8 mouse cellular contexts compared by ENCODE assay signal in genomic region chr6:128445761-128446535, GRCm38 (mm10). TPM values are rescaled to one million over a fixed set of nuclear protein-coding genes. Genes with fewer than 3 reads are reported as not detected.
DNase-seq lines count a peak whose midpoint lies in the region; ATAC-seq lines count a peak whose summit lies in the region.

No protein-coding gene starts in this region.

- H3K4me1 ChIP-seq in embryonic facial prominence, embryonic 13.5 days: peaks cover 7% of the 10 kb centered on the region; the same call in 1 of the 2 replicates
- H3K4me1 ChIP-seq in heart, embryonic 16.5 days (ENCODE audit: control insufficient read depth, insufficient read depth, low read length): peaks cover 4% of the 10 kb centered on the region

- no peak overlapping the region for H3K9ac ChIP-seq in embryonic facial prominence, embryonic 13.5 days
- H3K9ac ChIP-seq in heart, embryonic 16.5 days (ENCODE audit: low read length): peak overlapping the region; percentile 18

- 13% methylated on average over 14 of the region's 14 CpGs for WGBS in embryonic facial prominence, embryonic 13.5 days
- 17% methylated on average over 14 of the region's 14 CpGs for WGBS in heart, embryonic 16.5 days

- H3K36me3 ChIP-seq in embryonic facial prominence, embryonic 13.5 days: no peaks in the 10 kb centered on the region; the same call in 1 of the 2 replicates
- H3K36me3 ChIP-seq in heart, embryonic 16.5 days (ENCODE audit: control insufficient read depth, insufficient read depth): no peaks in the 10 kb centered on the region

- no peaks in the 10 kb centered on the region for H3K9me3 ChIP-seq in embryonic facial prominence, embryonic 13.5 days
- H3K9me3 ChIP-seq in heart, embryonic 16.5 days (replicated peaks; ENCODE audit: control insufficient read depth, low read length): no peaks in the 10 kb centered on the region

- ATAC-seq in embryonic facial prominence, embryonic 13.5 days (ENCODE audit: insufficient number of reproducible peaks, insufficient read depth, low FRiP score, low TSS enrichment, low read depth): no peak
- ATAC-seq in heart, embryonic 16.5 days (replicated peaks; ENCODE audit: extremely low read depth, insufficient read depth, low FRiP score): peak; percentile 55; the same call in 1 of the 2 replicates

- no peak overlapping the region for H3K4me3 ChIP-seq in embryonic facial prominence, embryonic 13.5 days
- peak overlapping the region; percentile 32 for H3K4me3 ChIP-seq in heart, embryonic 16.5 days (ENCODE audit: low read length)

- peak; percentile 78 for DNase-seq in gastrocnemius, adult 18-20 months (ENCODE audit: low spot score)
- no peak for DNase-seq in gastrocnemius, postnatal 25 days
- DNase-seq in WW6 (ENCODE audit: low read depth, low spot score): peak; percentile 84
- peak; percentile 83 for DNase-seq in kidney, postnatal 14 days
- peak; percentile 81 for DNase-seq in lung, postnatal 36 days
- peak; percentile 55 for DNase-seq in skeletal muscle tissue, adult 2 months (ENCODE audit: low read depth, low spot score)

- H3K27me3 ChIP-seq in embryonic facial prominence, embryonic 13.5 days: no peaks in the 10 kb centered on the region
- H3K27me3 ChIP-seq in heart, embryonic 16.5 days (ENCODE audit: control insufficient read depth, insufficient read depth, low read length): 0 out of 2 replicates have a peak, but pooled peaks cover 2% of the 10 kb centered on the region

- no peak overlapping the region for H3K27ac ChIP-seq in embryonic facial prominence, embryonic 13.5 days
- no peak overlapping the region for H3K27ac ChIP-seq in heart, embryonic 16.5 days (ENCODE audit: low read length)

- peak overlapping the region; percentile 24 for H3K4me2 ChIP-seq in embryonic facial prominence, embryonic 13.5 days
- H3K4me2 ChIP-seq in heart, embryonic 16.5 days (ENCODE audit: low read depth, low read length): peak overlapping the region; percentile 63

RNA-seq across cellular contexts. Expression of gene Fkbp4, which starts 7.5 kb away (rescaled TPM):
- 100 to 1,000 TPM; 112 to 113 TPM for total RNA-seq in gastrocnemius, adult 18-20 months (2021)
- total RNA-seq in gastrocnemius, postnatal 25 days (2021): 100 to 1,000 TPM; 105 to 111 TPM
- polyA plus RNA-seq in embryonic facial prominence, embryonic 13.5 days (2015; fragmentation: Nextera tagmentation; extraction: Ambion mirVana): 411 and 438 TPM in 2 replicates
- 281 and 301 TPM in 2 replicates for polyA plus RNA-seq in heart, embryonic 16.5 days (2015; fragmentation: Nextera tagmentation; extraction: Ambion mirVana)

RNA-seq across cellular contexts. Expression of gene Itfg2, which starts 21.2 kb away (rescaled TPM):
- total RNA-seq in gastrocnemius, adult 18-20 months (2021): 10 to 100 TPM; 16.4 to 19.9 TPM
- total RNA-seq in gastrocnemius, postnatal 25 days (2021): 10 to 100 TPM; 14.4 to 15.1 TPM
- 41.7 and 42.7 TPM in 2 replicates for polyA plus RNA-seq in embryonic facial prominence, embryonic 13.5 days (2015; fragmentation: Nextera tagmentation; extraction: Ambion mirVana)
- polyA plus RNA-seq in heart, embryonic 16.5 days (2015; fragmentation: Nextera tagmentation; extraction: Ambion mirVana): 28.4 and 35.6 TPM in 2 replicates

RNA-seq across cellular contexts. Expression of gene Nrip2, which starts 46.9 kb away (rescaled TPM):
- total RNA-seq in gastrocnemius, adult 18-20 months (2021): 1 to 10 TPM; 1.2 to 1.7 TPM
- 1 to 10 TPM in 1 of 2 experiments, under 1 TPM in 1; 0.97 to 1.7 TPM for total RNA-seq in gastrocnemius, postnatal 25 days (2021)
- 5.1 and 5.7 TPM in 2 replicates for polyA plus RNA-seq in embryonic facial prominence, embryonic 13.5 days (2015; fragmentation: Nextera tagmentation; extraction: Ambion mirVana)
- polyA plus RNA-seq in heart, embryonic 16.5 days (2015; fragmentation: Nextera tagmentation; extraction: Ambion mirVana): 3.4 and 4.1 TPM in 2 replicates
